In the genomic region with DNA sequence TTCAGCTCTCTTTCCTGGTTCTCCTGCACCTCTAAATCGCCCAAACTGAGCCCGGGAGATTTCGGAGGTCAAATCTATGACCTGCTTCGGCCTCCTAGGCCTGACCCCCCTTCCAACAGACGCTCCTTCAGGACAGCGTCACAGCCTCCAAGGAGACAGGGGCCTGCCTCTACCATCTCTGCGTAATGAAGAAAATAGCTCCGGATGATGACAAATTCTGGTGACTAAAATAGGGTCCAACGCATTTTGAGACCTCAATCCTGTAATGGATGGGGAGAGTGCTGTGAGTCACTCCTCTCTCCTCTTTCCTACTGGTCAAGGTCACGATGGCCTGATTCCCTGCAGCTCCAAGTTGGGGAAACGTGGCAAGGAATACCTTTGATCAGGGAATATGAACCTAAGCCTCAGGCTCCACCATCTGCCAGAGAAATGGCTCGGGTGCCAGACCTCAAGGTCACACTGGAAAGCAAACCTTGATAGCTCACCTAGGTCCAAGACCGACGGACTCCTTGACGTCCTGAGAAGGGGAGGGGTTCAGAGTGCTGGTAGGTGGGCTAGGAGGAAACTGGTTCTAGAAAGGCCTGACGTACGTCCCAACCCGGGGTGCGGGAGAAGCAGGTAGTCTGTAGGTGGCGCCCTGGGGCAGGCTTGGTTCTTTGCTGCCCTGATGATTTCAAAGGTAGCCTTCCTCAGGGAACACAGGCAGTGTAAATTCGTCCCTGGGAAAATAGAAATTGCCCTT, we compare ENCODE assay signal across 8 mouse cellular contexts. TPM values are rescaled to one million over a fixed set of nuclear protein-coding genes. Genes with fewer than 3 reads are reported as not detected.
DNase-seq lines count a peak whose midpoint lies in the region; ATAC-seq lines count a peak whose summit lies in the region.

No protein-coding gene starts in this region.

- peaks cover 2% of the 10 kb centered on the region; the same call in 1 of the 2 replicates for H3K27me3 ChIP-seq in heart, embryonic 13.5 days (replicated peaks)
- H3K27me3 ChIP-seq in liver, embryonic 11.5 days (replicated peaks; ENCODE audit: control insufficient read depth, insufficient read depth, low read length): no peaks in the 10 kb centered on the region
- no peaks in the 10 kb centered on the region for H3K27me3 ChIP-seq in splenic B cell, adult 2 months (ENCODE audit: control insufficient read depth, insufficient read depth, low read length, poor library complexity, severe bottlenecking)

- peak; percentile 89 for DNase-seq in kidney, postnatal 10 days
- DNase-seq in liver, embryonic 11.5 days (ENCODE audit: low spot score): peak; percentile 71
- peak; percentile 85 for DNase-seq in naive thymus-derived CD4-positive, alpha-beta T cell, adult 2 months (ENCODE audit: low read depth)
- peak; percentile 79 for DNase-seq in splenic B cell, adult 2 months (ENCODE audit: low read depth, low spot score)

- 5% methylated on average over 21 of the region's 21 CpGs for WGBS in heart, embryonic 13.5 days
- WGBS in liver, embryonic 11.5 days: 2% methylated on average over 21 of the region's 21 CpGs

- peak; percentile 81 for ATAC-seq in CD4-positive, CD25-positive, alpha-beta regulatory T cell, adult 4 months
- peak; percentile 86 for ATAC-seq in erythroid progenitor cell, adult 5-6 weeks (replicated peaks; ENCODE audit: low FRiP score, poor library complexity, severe bottlenecking)
- ATAC-seq in heart, embryonic 13.5 days (ENCODE audit: extremely low read depth, insufficient number of reproducible peaks, low FRiP score, low TSS enrichment): peak; percentile 5; the same call in 1 of the 2 replicates
- peak; percentile 52 for ATAC-seq in liver, embryonic 11.5 days (replicated peaks; ENCODE audit: low FRiP score)

- H3K9ac ChIP-seq in heart, embryonic 13.5 days: peak overlapping the region; percentile 95
- peak overlapping the region; percentile 89 for H3K9ac ChIP-seq in liver, embryonic 11.5 days (ENCODE audit: low read depth, low read length)

- peaks cover 27% of the 10 kb centered on the region for H3K36me3 ChIP-seq in heart, embryonic 13.5 days
- peaks cover 9% of the 10 kb centered on the region; the same call in 1 of the 2 replicates for H3K36me3 ChIP-seq in liver, embryonic 11.5 days (ENCODE audit: control insufficient read depth, insufficient read depth, low read length)
- H3K36me3 ChIP-seq in splenic B cell, adult 2 months (ENCODE audit: control insufficient read depth, insufficient read depth, low read length, poor library complexity, severe bottlenecking): no peaks in the 10 kb centered on the region

- peak overlapping the region; percentile 91 for H3K4me2 ChIP-seq in heart, embryonic 13.5 days
- peak overlapping the region; percentile 77 for H3K4me2 ChIP-seq in liver, embryonic 11.5 days

- H3K4me1 ChIP-seq in brown adipose tissue, adult 24 weeks (ENCODE audit: control insufficient read depth, insufficient read depth, insufficient read length, low read length): peaks cover 5% of the 10 kb centered on the region
- peaks cover 23% of the 10 kb centered on the region for H3K4me1 ChIP-seq in heart, embryonic 13.5 days
- peaks cover 11% of the 10 kb centered on the region for H3K4me1 ChIP-seq in liver, embryonic 11.5 days (replicated peaks; ENCODE audit: control insufficient read depth, insufficient read depth, low read length)

- no peaks in the 10 kb centered on the region for H3K9me3 ChIP-seq in heart, embryonic 13.5 days
- no peaks in the 10 kb centered on the region for H3K9me3 ChIP-seq in liver, embryonic 11.5 days (ENCODE audit: control insufficient read depth, low read length)

- peak overlapping the region; percentile 80 for H3K4me3 ChIP-seq in brown adipose tissue, adult 24 weeks (ENCODE audit: insufficient read depth, low read depth, low read length)
- H3K4me3 ChIP-seq in heart, embryonic 13.5 days: peak overlapping the region; percentile 87
- peak overlapping the region; percentile 95 for H3K4me3 ChIP-seq in liver, embryonic 11.5 days (ENCODE audit: low read depth, low read length)

- H3K27ac ChIP-seq in brown adipose tissue, adult 24 weeks (replicated peaks; ENCODE audit: low read depth, low read length): peak overlapping the region; percentile 97
- H3K27ac ChIP-seq in heart, embryonic 13.5 days (replicated peaks): peak overlapping the region; percentile 83
- peak overlapping the region; percentile 77 for H3K27ac ChIP-seq in liver, embryonic 11.5 days (ENCODE audit: low read depth, low read length)

RNA-seq across cellular contexts. Expression of a gene that starts 0.7 kb away (rescaled TPM):
- polyA plus RNA-seq in CD4-positive, CD25-positive, alpha-beta regulatory T cell, adult 4 months (2017; shearing (Covaris generic)): 10 to 100 TPM in 1 of 2 experiments, 1 to 10 TPM in 1; 8.4 to 15.3 TPM
- 52.7 and 53.9 TPM in 2 replicates for polyA plus RNA-seq in brown adipose tissue, adult 24 weeks (2012; ENCODE audit: insufficient read depth, insufficient read length, missing spikeins)
- 0.84 and 5.0 TPM in 2 replicates for total RNA-seq in erythroid progenitor cell, adult 5-6 weeks (2015; ENCODE audit: low replicate concordance)
- total RNA-seq in erythroid progenitor cell, adult 5-6 weeks (2017; ENCODE audit: low replicate concordance): 3.7 and 6.3 TPM in 2 replicates
- polyA plus RNA-seq in heart, embryonic 13.5 days (2015; fragmentation: Nextera tagmentation; extraction: Ambion mirVana): 23.2 and 23.7 TPM in 2 replicates
- 39.6 and 41.2 TPM in 2 replicates for polyA plus RNA-seq in liver, embryonic 11.5 days (2014; fragmentation: Nextera tagmentation; extraction: Ambion mirVana)

RNA-seq across cellular contexts. Expression of a gene that starts 49.1 kb away (rescaled TPM):
- under 1 TPM in 1 of 2 experiments, not detected in 1; 0.13 TPM for polyA plus RNA-seq in CD4-positive, CD25-positive, alpha-beta regulatory T cell, adult 4 months (2017; shearing (Covaris generic))
- 269 and 304 TPM in 2 replicates for polyA plus RNA-seq in brown adipose tissue, adult 24 weeks (2012; ENCODE audit: insufficient read depth, insufficient read length, missing spikeins)
- total RNA-seq in erythroid progenitor cell, adult 5-6 weeks (2015; ENCODE audit: low replicate concordance): 6.1 TPM in 1 of 2 replicates, not detected in the other
- total RNA-seq in erythroid progenitor cell, adult 5-6 weeks (2017; ENCODE audit: low replicate concordance): 0.68 and 1.0 TPM in 2 replicates
- polyA plus RNA-seq in heart, embryonic 13.5 days (2015; fragmentation: Nextera tagmentation; extraction: Ambion mirVana): 1.1 and 1.9 TPM in 2 replicates
- 6.1 and 7.6 TPM in 2 replicates for polyA plus RNA-seq in liver, embryonic 11.5 days (2014; fragmentation: Nextera tagmentation; extraction: Ambion mirVana)

Comparison
In these comparisons a context has a peak if more than half of its experiments do, and no peak if none do; other contexts are left out.
1. Peak in every context shown above with its lines: DNase-seq, ATAC-seq, H3K4me3 ChIP-seq and H3K27ac ChIP-seq.
2. ATAC-seq: peak in every context shown above with its lines; median percentile 86 in erythroid progenitor cell, adult 5-6 weeks; 81 in CD4-positive, CD25-positive, alpha-beta regulatory T cell, adult 4 months; 52 in liver, embryonic 11.5 days; 5 in heart, embryonic 13.5 days.
3. RNA of a gene that starts 49.1 kb away (polyA plus RNA-seq): 269 to 304 TPM in brown adipose tissue, adult 24 weeks; 6.1 to 7.6 TPM in liver, embryonic 11.5 days, 1.1 to 1.9 TPM in heart, embryonic 13.5 days and 0.13 TPM in CD4-positive, CD25-positive, alpha-beta regulatory T cell, adult 4 months; every median in the first group is over 10 times any median in the second.